Mouse (Mus musculus): ENCODE data around the gene Nyap1. TPM values are rescaled to one million over a fixed set of nuclear protein-coding genes. Genes with fewer than 3 reads are reported as not detected.

Nyap1 gene
- polyA plus RNA-seq, 1 experiment from 2014 or later = 1.2 TPM

DNA sequence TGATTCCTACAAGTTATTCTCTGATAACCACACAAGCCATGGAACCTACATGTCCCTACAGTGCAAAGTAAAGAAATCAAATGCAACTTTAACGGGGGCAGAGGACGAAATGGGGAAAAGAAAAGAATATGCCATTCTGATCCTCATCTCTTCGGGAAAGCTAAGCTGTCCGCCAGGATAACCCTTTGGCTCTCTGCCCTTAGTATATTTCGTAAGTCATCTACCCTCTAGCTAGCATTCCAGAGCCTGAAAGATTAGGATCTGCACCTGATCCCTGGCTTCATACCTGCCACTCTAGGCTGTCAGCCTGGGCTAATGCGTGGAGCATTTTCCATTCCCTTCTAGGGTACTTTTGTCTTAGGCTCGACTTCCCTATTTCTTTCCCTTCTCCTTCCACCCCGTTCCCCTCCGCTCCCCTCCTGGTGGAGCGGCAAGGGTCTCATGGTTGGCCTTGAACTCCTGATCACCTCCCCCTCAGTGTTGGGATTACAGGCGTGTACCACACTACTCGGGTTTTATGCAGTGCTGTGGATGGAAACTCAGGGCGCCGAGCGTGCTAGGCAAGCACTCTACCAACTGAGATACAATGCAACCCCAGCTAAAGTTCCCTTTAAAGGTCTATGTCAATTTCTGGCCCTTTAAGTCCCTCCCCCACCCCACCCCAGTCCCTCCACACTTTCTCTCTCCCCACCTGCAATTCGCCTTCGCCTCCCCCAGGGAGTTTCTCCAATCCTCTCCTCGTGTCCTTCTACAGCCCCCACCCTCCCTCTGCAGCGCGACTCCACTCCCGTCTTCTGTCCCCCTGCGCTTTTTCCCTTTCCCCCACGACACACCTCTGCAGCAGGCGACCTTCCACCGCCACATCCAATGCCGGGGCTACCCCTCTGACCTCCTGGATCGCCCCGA lies 57.8 kb downstream of the Nyap1 start:
- H3K27ac ChIP-seq = peak overlapping the region; percentile 73
- no peaks in the 10 kb centered on the region for H3K27me3 ChIP-seq (ENCODE audit: insufficient read depth, low read length)
- no peak for TF ChIP-seq CTCF (IDR thresholded peaks at IDR 0.05; ENCODE audit: low read depth)
- DNase-seq (ENCODE audit: low spot score) (no peak), ATAC-seq (replicated peaks; ENCODE audit: low FRiP score, low read depth) (no peak)
- 9% methylated on average over 28 of the region's 28 CpGs for WGBS
- no peaks in the 10 kb centered on the region for H3K36me3 ChIP-seq (ENCODE audit: insufficient read depth, low read length)
- peaks cover 5% of the 10 kb centered on the region; the same call in 1 of the 2 replicates for H3K4me1 ChIP-seq (replicated peaks; ENCODE audit: insufficient read depth, low read length)
- H3K9me3 ChIP-seq (replicated peaks; ENCODE audit: low read length) = no peaks in the 10 kb centered on the region
- H3K9ac ChIP-seq (ENCODE audit: low read depth, low read length) = peak overlapping the region; percentile 67
- peak overlapping the region; percentile 61 for H3K4me3 ChIP-seq (replicated peaks; ENCODE audit: low read depth, low read length)
- H3K4me2 ChIP-seq (ENCODE audit: low read length) = peak overlapping the region; percentile 93

DNA sequence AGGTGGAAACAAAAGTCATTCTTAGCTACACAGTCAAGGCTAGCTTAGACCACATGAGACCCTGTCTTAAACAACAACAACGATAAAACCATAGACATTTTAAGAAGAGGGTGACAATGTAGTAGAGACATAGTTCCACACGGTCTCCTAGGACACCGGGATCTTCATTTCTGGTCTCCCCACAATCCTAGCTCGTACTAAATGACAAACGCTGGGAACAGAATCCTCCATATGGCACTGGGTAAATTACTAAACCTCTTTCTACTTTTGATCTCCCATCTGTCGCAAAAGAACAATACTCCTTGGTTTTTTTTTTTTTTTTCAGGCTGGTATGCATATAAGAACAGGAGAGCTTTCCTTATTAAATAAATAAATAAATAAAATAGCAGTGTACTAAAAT lies 58.9 kb downstream of the Nyap1 start:
- Histone ChIP-seq H3K4me1 (replicated peaks; ENCODE audit: insufficient read depth, low read length) (peaks cover 5% of the 10 kb centered on the region; the same call in 1 of the 2 replicates), H3K4me3 (replicated peaks; ENCODE audit: low read depth, low read length) (no peak overlapping the region), H3K27me3 (ENCODE audit: insufficient read depth, low read length) (no peaks in the 10 kb centered on the region), H3K9me3 (replicated peaks; ENCODE audit: low read length) (no peaks in the 10 kb centered on the region), H3K4me2 (ENCODE audit: low read length) (no peak overlapping the region), H3K9ac (ENCODE audit: low read depth, low read length) (no peak overlapping the region), H3K36me3 (ENCODE audit: insufficient read depth, low read length) (no peaks in the 10 kb centered on the region), H3K27ac (no peak overlapping the region)
- no peak for TF ChIP-seq CTCF (IDR thresholded peaks at IDR 0.05; ENCODE audit: low read depth)
- DNase-seq (ENCODE audit: low spot score) (no peak), ATAC-seq (replicated peaks; ENCODE audit: low FRiP score, low read depth) (no peak)
- WGBS = 75% methylated on average over 6 of the region's 6 CpGs

Other genes with a start within 250 kb of the Nyap1 start
- 55.1 and 55.6 TPM in 2 replicates for gene Pop7, start 239.1 kb downstream of the Nyap1 start, polyA plus RNA-seq (2015; fragmentation: Nextera tagmentation; extraction: Ambion mirVana)
- 9.3 and 10.3 TPM in 2 replicates for gene Gigyf1, start 223.1 kb downstream of the Nyap1 start, polyA plus RNA-seq (2015; fragmentation: Nextera tagmentation; extraction: Ambion mirVana)
- gene Epo, start 208.4 kb downstream of the Nyap1 start, polyA plus RNA-seq (2015; fragmentation: Nextera tagmentation; extraction: Ambion mirVana) = 0.20 TPM in 1 of 2 replicates, not detected in the other
- gene Gnb2, start 208.1 kb downstream of the Nyap1 start, polyA plus RNA-seq (2015; fragmentation: Nextera tagmentation; extraction: Ambion mirVana) = 463 and 480 TPM in 2 replicates
- gene Actl6b, start 188.1 kb downstream of the Nyap1 start, polyA plus RNA-seq (2015; fragmentation: Nextera tagmentation; extraction: Ambion mirVana) = not detected in 2 replicates
- 0.13 TPM in 2 replicates for gene Tfr2, start 171.8 kb downstream of the Nyap1 start, polyA plus RNA-seq (2015; fragmentation: Nextera tagmentation; extraction: Ambion mirVana)
- gene Mospd3, start 140.5 kb downstream of the Nyap1 start, polyA plus RNA-seq (2015; fragmentation: Nextera tagmentation; extraction: Ambion mirVana) = 37.8 and 39.3 TPM in 2 replicates
- gene Pcolce, start 127.8 kb downstream of the Nyap1 start, polyA plus RNA-seq (2015; fragmentation: Nextera tagmentation; extraction: Ambion mirVana) = 120 and 136 TPM in 2 replicates
- 0.14 and 0.17 TPM in 2 replicates for gene Fbxo24, start 112.6 kb downstream of the Nyap1 start, polyA plus RNA-seq (2015; fragmentation: Nextera tagmentation; extraction: Ambion mirVana)
- gene Lrch4, start 112.5 kb downstream of the Nyap1 start, polyA plus RNA-seq (2015; fragmentation: Nextera tagmentation; extraction: Ambion mirVana) = 42.6 and 42.9 TPM in 2 replicates
- 5.3 and 6.2 TPM in 2 replicates for gene Gm20605, start 112.4 kb downstream of the Nyap1 start, polyA plus RNA-seq (2015; fragmentation: Nextera tagmentation; extraction: Ambion mirVana)
- gene Sap25, start 100.3 kb downstream of the Nyap1 start, polyA plus RNA-seq (2015; fragmentation: Nextera tagmentation; extraction: Ambion mirVana) = 5.3 and 5.4 TPM in 2 replicates
- 1.3 and 1.4 TPM in 2 replicates for gene Irs3, start 95.9 kb downstream of the Nyap1 start, polyA plus RNA-seq (2015; fragmentation: Nextera tagmentation; extraction: Ambion mirVana)
- gene Agfg2, start 56.9 kb downstream of the Nyap1 start, polyA plus RNA-seq (2015; fragmentation: Nextera tagmentation; extraction: Ambion mirVana) = 20.8 and 21.2 TPM in 2 replicates
- 107 and 110 TPM in 2 replicates for gene Tsc22d4, start 4.1 kb upstream of the Nyap1 start, polyA plus RNA-seq (2015; fragmentation: Nextera tagmentation; extraction: Ambion mirVana)
- 28.8 and 32.4 TPM in 2 replicates for gene Ppp1r35, start 37.2 kb upstream of the Nyap1 start, polyA plus RNA-seq (2015; fragmentation: Nextera tagmentation; extraction: Ambion mirVana)
- 11.6 and 12.3 TPM in 2 replicates for gene Mepce, start 46.0 kb upstream of the Nyap1 start, polyA plus RNA-seq (2015; fragmentation: Nextera tagmentation; extraction: Ambion mirVana)
- 14.5 and 15.7 TPM in 2 replicates for gene Zcwpw1, start 46.2 kb upstream of the Nyap1 start, polyA plus RNA-seq (2015; fragmentation: Nextera tagmentation; extraction: Ambion mirVana)
- 0.69 and 0.70 TPM in 2 replicates for gene Pilra, start 94.7 kb upstream of the Nyap1 start, polyA plus RNA-seq (2015; fragmentation: Nextera tagmentation; extraction: Ambion mirVana)
- 0.39 and 0.45 TPM in 2 replicates for gene Pilrb1, start 116.5 kb upstream of the Nyap1 start, polyA plus RNA-seq (2015; fragmentation: Nextera tagmentation; extraction: Ambion mirVana)
- 0.16 and 0.84 TPM in 2 replicates for gene Pilrb2, start 130.2 kb upstream of the Nyap1 start, polyA plus RNA-seq (2015; fragmentation: Nextera tagmentation; extraction: Ambion mirVana)
- 0.13 and 0.20 TPM in 2 replicates for gene Cyp3a13, start 180.0 kb upstream of the Nyap1 start, polyA plus RNA-seq (2015; fragmentation: Nextera tagmentation; extraction: Ambion mirVana)
- gene Gjc3, start 221.5 kb upstream of the Nyap1 start, polyA plus RNA-seq (2015; fragmentation: Nextera tagmentation; extraction: Ambion mirVana) = 0.03 and 0.09 TPM in 2 replicates
- 0.09 and 0.22 TPM in 2 replicates for gene Azgp1, start 239.9 kb upstream of the Nyap1 start, polyA plus RNA-seq (2015; fragmentation: Nextera tagmentation; extraction: Ambion mirVana)

Measured in kidney, postnatal 0 days (tissue).